Mouse (Mus musculus): ENCODE measurements around the gene Myl3.

The Myl3 gene

DNA sequence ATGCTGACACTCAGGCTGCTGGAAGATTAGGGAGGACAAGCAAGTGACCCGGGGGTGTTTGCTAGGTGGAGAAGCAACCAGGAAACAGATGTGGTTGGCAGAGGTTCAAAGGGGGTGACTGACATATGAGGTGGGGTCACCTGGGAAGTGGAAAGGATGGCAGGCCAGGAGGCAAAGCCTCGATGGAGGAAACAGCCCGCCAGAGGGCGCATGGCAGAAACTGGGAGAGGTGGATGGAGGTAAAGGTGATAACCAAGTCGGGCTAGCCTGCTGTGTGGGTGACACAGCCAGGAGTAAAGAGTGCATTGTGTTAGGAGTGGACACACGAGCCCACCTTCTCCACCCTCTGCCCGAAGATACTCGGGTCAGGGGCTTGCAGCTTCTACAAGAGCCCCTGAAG, 11.8 kb upstream of the Myl3 start:
- DNase-seq (ENCODE audit: low read depth, low spot score): no peak

DNA sequence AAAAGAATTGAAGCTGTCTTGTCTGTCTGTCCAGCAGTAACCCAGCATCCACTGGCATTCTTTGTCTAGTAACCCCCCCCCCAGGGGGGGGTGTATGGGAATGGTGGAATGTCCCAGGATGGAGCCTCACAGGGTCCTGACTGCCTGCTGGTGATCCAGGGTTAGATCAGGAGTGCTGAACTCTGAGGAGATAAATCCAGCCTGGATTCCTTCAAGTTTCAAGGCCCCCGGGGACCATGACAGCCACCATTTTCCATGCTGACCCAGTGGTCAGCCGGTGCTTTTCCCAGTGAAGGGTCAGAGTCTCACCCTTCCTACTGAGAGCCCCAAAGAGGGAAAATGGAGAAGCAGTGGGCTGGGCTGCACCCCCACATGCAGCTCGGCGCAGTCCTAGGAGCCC, 9.8 kb upstream of the Myl3 start:
- no peak for DNase-seq (ENCODE audit: low read depth, low spot score)

DNA sequence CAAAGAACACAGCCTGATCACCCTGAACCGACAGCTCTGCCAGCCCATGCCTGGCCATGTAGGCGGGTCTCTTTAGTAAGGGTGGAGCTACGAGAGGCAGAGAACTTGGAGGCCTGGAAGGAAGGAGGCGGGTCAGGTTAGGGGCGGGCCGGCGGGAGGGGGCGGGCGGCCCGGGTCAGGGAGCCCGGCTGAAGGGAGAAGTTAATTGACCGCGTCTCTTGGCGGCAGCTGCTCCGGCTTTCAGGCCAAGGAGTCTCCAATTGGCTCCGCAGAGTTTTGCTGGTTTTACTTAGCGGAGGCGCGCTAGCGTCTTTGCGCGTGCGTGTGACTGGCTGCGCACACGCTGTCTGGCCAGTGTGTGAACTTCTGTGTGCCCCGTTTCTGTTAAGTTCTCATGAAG, 9.0 kb upstream of the Myl3 start:
- DNase-seq (ENCODE audit: low read depth, low spot score): no peak

DNA sequence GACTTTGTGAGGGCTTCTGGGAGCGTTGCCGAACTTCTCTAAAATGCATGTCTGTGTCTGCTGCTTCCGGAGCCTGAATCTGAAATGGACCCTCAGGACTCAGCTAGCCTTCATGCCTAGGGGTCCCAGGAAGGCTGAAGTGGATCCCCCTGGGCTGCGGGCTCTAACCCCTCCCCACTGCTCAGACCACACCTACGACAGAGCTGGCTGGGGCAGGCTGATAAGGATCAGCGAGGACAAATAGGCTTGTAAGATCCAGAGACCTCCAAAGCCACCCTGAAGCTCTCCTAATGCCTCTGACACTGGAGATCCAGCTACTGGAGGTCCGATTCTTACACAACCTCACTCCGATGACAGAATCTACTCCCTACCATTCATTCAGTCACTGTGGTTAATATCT, 8.6 kb upstream of the Myl3 start:
- DNase-seq (ENCODE audit: low read depth, low spot score): no peak

DNA sequence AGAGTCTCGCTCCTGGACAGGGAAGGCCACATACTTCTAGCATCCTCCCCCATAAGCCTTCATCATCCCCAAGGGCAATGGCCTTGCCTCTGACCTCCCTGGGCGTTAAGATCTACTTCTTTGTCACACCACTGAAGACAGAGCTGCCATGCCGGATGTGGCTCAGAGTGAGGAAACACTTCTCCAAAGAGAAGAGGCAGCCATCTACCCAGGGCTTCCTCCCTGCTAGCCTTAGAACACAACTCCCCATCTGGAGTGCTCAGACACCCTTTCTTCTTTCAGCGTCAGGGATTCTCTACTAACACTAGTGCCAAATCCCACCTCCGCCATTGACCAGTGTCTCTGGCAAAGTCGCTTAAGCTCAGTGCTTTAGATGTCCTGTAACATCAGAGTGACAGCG, 7.5 kb upstream of the Myl3 start:
- no peak for DNase-seq (ENCODE audit: low read depth, low spot score)

DNA sequence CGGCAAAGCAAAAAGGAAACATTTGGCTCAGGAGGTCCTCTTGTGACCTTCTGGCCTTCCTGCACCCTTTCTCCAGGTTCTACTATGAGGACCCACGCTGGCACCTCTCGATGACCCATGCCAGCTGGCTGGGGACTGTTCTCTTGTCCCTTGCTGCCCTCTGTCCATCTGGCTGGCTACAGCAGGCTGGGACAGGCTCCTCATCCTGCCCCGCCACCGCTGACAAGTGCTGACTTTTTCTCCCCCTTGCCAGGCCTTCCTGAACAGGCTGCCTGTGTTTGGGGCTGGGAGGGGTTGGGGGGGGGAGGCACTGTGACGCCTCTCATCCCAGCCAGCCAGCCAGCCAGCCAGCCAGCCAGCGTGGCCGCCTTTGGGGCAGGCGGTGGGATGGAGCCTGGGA, 5.3 kb upstream of the Myl3 start:
- DNase-seq (ENCODE audit: low read depth, low spot score): no peak

DNA sequence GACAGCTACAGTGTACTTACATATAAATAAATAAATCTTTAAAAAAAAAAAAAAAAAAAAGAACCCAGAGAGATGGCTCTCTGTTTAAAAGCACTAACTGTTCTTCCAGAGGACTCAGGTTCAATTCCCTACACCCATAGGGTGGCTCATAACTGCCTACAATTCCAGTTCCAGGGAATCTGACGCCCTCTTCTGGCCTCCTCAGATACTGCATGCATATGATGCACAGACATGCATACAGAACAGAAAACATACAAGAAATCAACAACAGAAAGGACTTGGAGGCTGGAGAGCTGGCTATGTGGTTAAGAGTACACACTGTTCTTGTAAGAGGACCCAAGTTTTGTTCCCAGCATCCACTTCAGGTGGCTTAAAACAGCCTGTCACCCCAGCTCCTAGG, 3.6 kb upstream of the Myl3 start:
- no peak for DNase-seq (ENCODE audit: low read depth, low spot score)

DNA sequence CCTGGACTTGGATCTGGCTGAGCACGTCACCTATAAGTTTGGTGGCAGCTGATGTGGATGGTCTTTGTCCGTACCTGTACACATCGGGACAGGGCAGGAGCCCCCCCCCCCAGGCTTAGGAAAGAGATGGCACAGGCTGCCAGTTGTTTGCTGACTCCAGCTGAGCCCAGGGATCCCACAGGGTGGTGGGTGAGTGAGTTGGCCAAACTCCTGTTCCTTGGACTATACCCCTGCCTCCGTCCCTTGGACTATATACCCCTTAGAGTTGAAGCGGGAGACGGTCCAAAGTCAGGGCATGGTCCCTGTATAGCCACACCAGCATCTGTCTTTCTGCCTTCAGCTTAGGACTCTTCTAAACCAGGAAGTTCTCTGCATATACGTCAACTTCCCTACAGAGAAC, 1.7 kb upstream of the Myl3 start:
- DNase-seq (ENCODE audit: low read depth, low spot score): no peak

DNA sequence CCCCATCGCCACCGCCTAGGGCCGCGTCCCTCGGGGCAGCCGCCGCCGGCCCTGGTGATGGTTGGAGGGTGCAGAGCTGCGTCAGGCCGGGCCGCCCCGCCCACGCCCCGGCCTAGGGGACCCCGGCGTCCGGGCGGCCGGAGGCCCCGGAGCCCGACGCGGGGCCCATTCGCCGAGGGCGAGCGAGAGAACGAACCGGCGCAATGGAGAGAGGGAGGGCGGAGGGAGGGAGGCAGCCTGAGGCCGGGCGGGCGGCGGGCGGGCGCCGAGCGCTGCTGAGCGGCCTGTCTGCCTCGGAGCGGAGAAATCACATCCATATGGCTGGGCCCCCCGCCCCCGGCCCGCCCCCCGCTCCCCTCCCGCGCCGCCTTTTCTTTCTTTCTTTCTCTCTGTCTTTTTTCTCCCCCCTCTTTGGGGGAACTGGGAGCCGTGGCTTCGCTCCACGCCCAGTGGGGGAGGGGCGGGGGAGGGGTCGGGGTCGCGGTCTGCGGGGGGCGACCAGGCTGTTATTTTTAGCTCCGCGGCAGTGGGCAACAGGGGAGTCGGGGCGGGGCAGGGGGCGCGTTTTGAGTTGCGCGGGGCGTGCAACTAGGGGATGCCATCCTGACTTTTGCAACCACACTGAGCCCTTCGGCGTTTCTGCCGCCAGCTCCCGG, 762 bp downstream of the Myl3 start:
- no peak for DNase-seq (ENCODE audit: low read depth, low spot score)

DNA sequence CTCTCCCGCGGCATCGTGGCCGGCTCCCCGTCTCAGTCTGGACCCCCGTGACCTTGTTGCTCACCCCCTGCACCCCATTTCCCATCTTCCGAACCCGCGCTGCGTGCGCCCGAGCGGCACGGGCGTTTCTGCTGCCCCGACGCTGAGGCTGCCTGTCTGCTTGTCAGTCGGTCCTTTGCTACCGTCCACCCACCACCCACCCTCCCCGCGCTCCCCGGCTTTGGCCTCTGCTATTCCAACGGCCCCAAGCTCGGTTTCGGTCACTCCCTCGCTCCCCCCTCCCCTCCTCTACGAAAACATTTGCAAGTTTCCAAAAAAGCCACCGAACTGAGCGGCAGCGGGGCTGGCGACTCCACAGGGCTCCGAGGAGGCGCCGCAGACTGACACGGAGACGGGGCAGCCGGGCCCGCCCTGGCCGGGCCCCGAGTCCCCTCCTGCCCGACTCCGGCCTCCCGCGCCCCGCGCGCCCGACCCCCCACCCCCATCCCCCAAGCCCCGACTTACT, 1.3 kb downstream of the Myl3 start:
- no peak for DNase-seq (ENCODE audit: low read depth, low spot score)

DNA sequence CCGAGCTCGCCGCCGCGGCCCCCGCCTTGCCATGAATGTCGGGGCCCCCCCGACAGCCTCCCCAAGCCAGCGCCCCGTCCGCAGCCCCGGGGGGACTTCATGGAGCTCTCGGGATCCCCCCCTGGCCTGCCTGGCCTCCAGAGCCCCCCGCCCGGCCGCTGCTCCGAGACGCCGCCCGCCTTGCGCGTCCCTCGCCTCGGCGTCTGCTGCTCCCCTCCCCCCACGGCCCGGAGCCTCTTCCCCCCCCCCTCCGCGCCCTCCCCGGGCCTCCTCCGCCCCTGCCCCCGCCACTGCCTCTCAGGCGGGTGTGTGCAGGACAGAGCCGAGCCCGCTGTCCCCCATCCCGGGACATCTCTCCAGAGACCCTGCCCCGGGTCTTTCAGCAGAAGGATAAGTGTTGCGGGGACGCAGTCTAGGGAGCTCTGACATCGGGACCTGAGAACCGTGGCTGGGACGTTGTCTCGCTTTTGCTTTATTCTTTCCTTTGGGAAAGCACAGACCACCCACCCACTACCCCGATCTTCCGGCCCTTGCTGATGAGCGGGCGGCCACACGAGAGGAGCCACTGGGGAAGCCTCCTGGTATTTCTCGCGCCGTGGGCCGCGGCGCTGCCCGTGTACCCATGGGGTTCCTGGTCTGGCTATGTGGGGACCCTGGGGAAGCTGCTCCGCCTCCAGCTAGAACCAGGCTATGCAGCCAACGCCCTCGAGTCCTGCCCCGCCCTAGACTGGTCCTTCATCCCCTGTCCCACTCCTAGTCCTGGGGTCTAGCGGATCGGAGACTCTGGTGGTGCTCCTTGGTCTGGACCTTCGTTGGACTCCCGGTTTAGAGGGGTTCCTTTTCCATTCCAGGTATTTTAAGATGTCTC, 2.0 kb downstream of the Myl3 start:
- DNase-seq (ENCODE audit: low read depth, low spot score): no peak

DNA sequence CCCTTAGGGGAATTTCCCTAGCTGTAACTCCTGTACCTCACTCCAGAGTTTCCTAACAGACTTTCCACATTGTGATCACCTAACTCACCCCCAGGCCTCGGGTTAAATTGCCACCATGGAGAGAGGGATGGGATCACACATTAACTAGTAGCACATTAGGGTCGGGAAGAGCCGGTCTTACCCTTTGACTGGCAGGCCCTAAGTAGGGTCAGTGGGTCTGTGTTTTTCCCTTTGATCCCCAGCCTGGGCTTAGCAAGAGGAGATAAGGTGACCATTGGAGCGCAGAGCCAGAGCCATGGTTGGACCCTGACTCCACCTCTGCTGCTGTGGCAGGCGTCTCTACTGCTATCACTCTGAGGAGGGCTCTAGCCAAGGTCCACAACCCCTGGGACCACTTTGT, 4.1 kb downstream of the Myl3 start:
- no peak for DNase-seq (ENCODE audit: low read depth, low spot score)

DNA sequence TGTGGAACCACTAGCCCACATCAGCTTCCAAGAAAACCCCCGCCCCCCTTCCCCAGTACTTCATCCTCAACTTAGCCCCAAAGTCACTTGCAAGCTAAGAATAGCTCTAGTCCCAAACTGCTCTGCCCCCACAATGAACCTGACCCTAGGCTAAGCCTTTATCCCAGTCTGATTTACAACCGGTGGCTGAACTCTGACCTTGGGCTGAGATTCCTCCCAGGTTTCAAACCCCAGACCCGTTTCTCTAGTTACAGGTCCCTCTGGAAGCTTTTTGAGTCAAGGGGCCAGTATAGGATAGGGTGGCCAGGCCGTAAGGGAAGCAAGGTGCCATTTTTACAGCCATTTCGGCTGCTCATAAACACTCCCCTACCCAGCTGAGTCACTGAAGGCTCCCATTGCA, 4.6 kb downstream of the Myl3 start:
- DNase-seq (ENCODE audit: low read depth, low spot score): no peak

DNA sequence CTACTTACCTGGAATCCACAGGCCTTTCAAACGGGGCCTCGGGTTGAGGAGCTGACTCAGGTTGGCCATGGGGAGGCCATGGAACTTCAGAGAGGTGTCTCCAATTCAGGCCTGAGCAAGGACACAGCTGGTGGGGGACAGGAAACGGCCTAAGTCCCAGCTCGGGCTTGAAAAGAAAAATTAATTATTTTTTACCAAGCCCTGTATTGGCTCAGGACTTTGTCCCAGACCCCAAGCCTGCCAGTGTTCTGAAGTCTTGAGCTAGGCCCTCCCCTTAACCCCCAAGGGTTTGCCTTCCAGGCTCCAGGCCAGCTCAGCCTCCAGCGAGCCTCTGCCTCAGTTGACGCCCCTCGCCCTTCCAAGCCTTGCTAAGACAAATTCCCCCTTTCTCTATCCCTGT, 5.3 kb downstream of the Myl3 start, which contains the start of gene Pth1r:
Gene Pth1r, minus strand, starts transcription at position 185 of the 400 bp plus-strand sequence.
- DNase-seq (ENCODE audit: low read depth, low spot score): no peak

DNA sequence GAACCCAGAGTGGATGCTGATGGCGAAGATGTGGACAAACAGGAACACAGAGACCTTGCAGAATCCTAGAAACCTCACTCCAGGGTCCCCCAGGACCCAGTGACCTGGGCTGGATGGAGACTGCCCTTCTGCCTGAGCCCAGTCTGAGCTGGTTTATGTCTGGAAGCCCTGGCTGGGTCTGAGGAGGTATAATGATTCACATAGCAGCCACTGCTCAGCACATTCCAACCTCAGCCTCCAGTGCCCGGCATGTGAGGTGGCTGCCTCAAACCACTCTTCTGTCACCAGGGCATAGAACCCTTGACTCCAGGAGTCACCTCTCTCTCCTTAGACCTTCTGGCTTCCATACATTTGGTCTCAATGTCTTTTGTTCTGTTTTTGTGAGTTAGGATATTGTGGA, 6.8 kb downstream of the Myl3 start:
- no peak for DNase-seq (ENCODE audit: low read depth, low spot score)

DNA sequence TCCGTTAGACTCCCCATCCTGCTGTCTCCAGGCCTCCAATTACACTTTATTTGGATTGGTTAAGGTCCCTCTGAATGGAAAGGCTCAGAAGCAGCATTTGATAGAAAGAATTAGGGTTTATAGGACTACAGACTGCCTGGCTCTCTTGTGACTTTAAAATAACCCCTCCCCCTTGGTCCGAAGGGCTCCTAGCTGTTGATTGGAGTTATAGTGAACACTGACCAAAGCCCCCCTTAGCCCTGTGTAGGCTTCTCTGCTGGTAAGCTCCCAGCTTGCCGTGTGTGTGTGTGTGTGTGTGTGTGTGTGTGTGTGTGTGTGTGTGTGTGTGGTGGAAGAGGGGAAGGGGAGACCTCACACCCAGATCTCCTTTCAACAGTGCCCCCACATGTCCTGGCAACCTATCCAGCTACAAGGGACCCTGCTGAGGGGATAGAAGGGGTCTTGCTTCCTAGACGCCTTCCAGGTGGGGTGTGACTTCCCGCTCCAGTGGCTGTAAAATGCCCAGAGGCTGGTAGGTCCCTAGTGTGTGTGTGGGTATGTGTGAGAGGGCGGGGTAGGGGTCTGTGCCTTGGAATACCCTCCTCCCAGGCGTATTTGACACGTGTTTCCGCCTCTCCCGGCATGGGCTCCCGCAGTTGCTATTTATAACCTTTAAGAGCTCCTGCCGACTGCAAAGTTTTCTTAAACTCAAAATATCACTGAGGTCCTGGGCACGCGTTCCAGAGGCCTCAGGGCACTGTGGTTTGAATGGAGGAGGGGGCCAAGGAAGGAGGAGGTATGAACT, 8.9 kb downstream of the Myl3 start:
- no peak for DNase-seq (ENCODE audit: low read depth, low spot score)

DNA sequence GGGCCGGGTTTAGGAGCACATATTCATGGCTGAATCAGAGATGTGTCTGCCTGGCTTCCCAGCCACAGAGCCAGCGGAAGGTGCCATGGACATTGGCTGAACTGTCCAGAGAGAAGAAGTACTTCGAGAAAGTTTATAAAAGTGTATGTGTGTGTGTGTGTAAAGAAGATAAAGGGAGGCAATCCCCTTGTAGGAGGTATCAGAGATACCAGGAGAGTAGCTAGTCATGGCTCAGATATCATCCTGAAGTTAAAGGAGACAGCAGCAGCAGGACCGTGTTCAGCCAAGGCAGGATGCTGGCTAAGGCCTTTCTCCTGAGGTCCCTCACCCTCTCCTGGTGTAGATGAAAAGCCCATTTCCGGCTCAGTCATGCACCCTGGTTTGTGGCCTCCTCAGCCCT, 9.8 kb downstream of the Myl3 start:
- DNase-seq (ENCODE audit: low read depth, low spot score): no peak

DNA sequence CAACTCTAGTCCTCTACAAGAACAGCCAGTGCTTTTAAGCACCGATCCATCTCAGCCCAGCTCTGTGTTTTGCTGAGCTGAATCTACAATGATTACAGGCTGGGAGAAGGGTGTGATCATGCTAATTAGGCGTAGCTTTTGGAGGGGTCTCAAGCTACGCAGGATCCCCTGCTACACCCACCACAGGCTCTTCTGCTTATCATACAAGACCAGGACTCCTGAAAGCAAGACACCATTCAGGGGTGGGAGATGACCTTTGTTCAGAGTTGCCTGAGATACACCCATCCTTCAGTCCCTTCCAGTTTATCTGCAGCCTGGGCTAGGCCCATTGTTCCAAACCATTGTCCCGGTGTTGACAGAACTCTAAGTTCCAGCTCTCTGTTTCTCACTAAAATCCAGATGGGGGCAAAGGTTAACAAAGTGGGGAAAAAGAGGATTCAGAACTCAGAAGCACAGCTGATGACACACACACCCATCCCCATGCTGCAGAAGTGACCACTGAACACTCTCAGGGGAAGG, 11.3 kb downstream of the Myl3 start:
- DNase-seq (ENCODE audit: low read depth, low spot score): no peak

DNA sequence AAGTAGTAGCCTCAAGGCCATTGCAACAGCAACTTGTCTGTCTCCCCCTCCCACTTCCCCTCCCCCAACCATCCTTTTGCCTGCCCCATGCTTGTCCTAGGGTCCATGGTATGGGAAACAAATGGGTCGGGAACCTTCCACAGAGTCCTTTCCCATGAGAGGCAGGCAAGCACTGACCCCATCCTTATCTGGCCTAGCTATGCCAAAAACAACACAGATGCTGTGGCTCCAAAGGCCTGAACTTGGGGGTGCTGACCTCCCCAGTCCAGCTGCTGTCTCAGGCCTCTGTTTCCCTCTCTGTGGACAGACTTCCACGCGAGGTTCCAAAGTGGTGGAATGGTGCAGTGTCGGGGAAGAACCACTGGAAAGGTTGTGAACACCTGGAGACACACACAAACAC, 12.1 kb downstream of the Myl3 start:
- no peak for DNase-seq (ENCODE audit: low read depth, low spot score)

DNA sequence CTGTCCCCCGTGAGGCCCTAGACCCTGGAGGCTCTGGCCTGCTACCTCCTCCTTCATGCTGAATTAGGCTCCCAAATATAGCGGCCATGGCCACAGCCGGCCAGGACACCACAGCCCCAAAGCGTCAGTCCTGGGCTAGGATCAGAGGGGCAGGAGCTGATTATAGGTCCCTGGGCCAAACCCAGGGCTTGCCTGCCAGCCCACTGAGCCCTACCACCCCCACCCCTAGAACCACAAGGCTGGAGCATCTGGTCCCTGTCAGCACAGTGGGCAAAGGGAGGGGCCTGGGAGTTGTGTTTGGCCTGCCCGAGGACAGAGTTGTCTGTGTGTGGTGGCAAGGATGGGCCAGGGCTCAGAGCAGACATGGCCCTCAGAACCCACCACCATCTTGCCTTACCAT, 16.2 kb downstream of the Myl3 start:
- DNase-seq (ENCODE audit: low read depth, low spot score): no peak

DNA sequence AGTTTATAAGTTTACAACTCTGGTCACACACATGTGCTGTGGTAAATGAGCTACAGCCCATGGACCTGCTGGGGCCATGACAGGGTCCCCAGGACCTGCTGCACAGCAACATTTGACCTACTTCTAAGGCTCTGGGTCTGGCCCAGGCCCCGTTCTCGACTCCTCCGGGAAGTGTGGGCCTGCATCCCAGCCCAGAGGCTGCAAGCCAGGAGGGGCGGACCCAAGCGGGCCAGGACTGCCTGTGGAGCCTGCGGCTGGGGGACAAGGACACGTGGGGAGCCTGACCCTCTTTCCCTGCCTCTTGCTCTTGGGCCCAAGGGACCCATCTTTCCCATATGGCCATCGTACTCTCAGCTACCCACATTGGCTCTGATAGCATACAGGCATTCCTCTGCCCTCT, 16.9 kb downstream of the Myl3 start:
- no peak for DNase-seq (ENCODE audit: low read depth, low spot score)

DNA sequence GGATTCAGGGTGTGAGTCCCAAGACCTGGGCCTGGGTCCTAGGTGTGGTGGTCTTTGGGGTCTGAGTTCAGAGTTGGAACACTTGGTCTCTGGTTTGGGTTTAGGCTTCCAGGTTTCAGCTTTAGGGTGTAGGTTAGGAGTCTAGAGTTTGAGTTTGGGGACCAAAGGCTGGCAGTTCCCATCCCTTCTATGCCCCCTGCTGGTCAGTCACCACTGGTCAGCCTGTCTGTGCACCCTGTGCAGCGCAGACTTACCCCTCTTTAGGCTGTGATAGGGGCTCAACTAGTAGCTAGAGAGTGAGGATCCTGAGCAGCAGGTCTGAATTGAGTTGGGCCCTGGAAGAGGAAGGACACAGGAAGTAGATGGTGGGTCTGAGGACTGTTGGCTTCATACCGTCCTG, 17.6 kb downstream of the Myl3 start:
- DNase-seq (ENCODE audit: low read depth, low spot score): no peak
